Mouse (Mus musculus) MEL (cell line): ENCODE results near the gene Aspdh. TPM values are rescaled to one million over a fixed set of nuclear protein-coding genes. Genes with fewer than 3 reads are reported as not detected.

Experiments used
- DNase-seq: peaks from one replicate; pipeline ENCODE4 v3.0.0; 2011; ENCODE audit warnings: low read depth, low spot score
- H3K27ac ChIP-seq: 2 replicates; pipeline ENCODE4 v1.5.1; 2012; ENCODE audit warnings: low read depth, mild to moderate bottlenecking, control low read depth, low read length, moderate library complexity; ENCODE audit not compliant: control insufficient read depth
- H3K27me3 ChIP-seq, 2 experiments: fragments of 150-350 bp in 1 of 2; sonication (generic) in 1 of 2; 2 replicates each; pipeline ENCODE4 v1.6.1; 2012; ENCODE audit warnings: low read length in 2 of 2, mild to moderate bottlenecking in 2 of 2, improper control_type of control experiment in 1 of 2, moderate library complexity in 1 of 2; ENCODE audit not compliant: insufficient read depth in 2 of 2, control insufficient read depth in 1 of 2
- H3K36me3 ChIP-seq, 2 experiments: 2 replicates each; pipeline ENCODE4 v1.6.1; 2012 to 2014; ENCODE audit warnings: low read length in 2 of 2, improper control_type of control experiment in 1 of 2, inconsistent platforms in 1 of 2, mild to moderate bottlenecking in 1 of 2; ENCODE audit not compliant: insufficient read depth in 2 of 2, control insufficient read depth in 1 of 2
- H3K4me1 ChIP-seq, 2 experiments: fragments of 150-350 bp in 1 of 2; sonication (generic) in 1 of 2; 2 replicates each; pipeline ENCODE4 v1.6.1; 2012; ENCODE audit warnings: low read length in 2 of 2, improper control_type of control experiment in 1 of 2, mild to moderate bottlenecking in 1 of 2; ENCODE audit not compliant: insufficient read depth in 2 of 2, control insufficient read depth in 1 of 2
- H3K4me3 ChIP-seq, 2 experiments: fragments of 150-350 bp in 1 of 2; sonication (generic) in 1 of 2; 2 replicates each; pipeline ENCODE4 v1.5.1; 2012; ENCODE audit warnings: low read depth in 2 of 2, low read length in 2 of 2, mild to moderate bottlenecking in 2 of 2, moderate library complexity in 2 of 2, control low read depth in 1 of 2, improper control_type of control experiment in 1 of 2; ENCODE audit not compliant: control insufficient read depth in 1 of 2, insufficient read depth in 1 of 2
- H3K79me2 ChIP-seq: 2 replicates; pipeline ENCODE4 v1.6.1; 2012; ENCODE audit warnings: mild to moderate bottlenecking, low read length, moderate library complexity; ENCODE audit not compliant: control insufficient read depth, poor library complexity, insufficient read depth
- H3K9ac ChIP-seq: 2 replicates; pipeline ENCODE4 v1.6.1; 2012; ENCODE audit warnings: low read depth, mild to moderate bottlenecking, control low read depth, low read length, moderate library complexity; ENCODE audit not compliant: control insufficient read depth, poor library complexity, severe bottlenecking
- H3K9me3 ChIP-seq: fragments of 150-350 bp; sonication (generic); replicated peaks from 2 replicates; pipeline ENCODE4 v1.6.1; 2012; ENCODE audit warnings: mild to moderate bottlenecking, low read length, improper control_type of control experiment, moderate library complexity; ENCODE audit not compliant: insufficient read depth
- CTCF ChIP-seq, 3 experiments: IDR thresholded peaks in 2 of 3; conservative IDR thresholded peaks in 1 of 3; 2 replicates each; pipeline ENCODE4 v1.5.1; 2011 to 2012; ENCODE audit warnings: low read length in 3 of 3, low read depth in 2 of 3, mild to moderate bottlenecking in 2 of 3, improper control_type of control experiment in 1 of 3, inconsistent platforms in 1 of 3, mixed read lengths in 1 of 3, moderate library complexity in 1 of 3; ENCODE audit not compliant: control insufficient read depth in 1 of 3, insufficient read depth in 1 of 3, poor library complexity in 1 of 3, severe bottlenecking in 1 of 3
- E2F4 ChIP-seq: IDR thresholded peaks from 2 replicates; pipeline ENCODE4 v1.6.1; 2011; ENCODE audit warnings: low read depth, low read length, improper control_type of control experiment, borderline replicate concordance
- ETS1 ChIP-seq: IDR thresholded peaks from 2 replicates; pipeline ENCODE4 v1.6.1; 2012; ENCODE audit warnings: low read depth, mild to moderate bottlenecking, inconsistent platforms, low read length, improper control_type of control experiment, moderate library complexity
- GATA1 ChIP-seq: IDR thresholded peaks from 2 replicates; pipeline ENCODE4 v1.6.1; 2011; ENCODE audit warnings: low read depth, low read length, improper control_type of control experiment
- MXI1 ChIP-seq: IDR thresholded peaks from 2 replicates; pipeline ENCODE4 v1.6.1; 2011; ENCODE audit warnings: mild to moderate bottlenecking, low read depth, low read length, improper control_type of control experiment
- MYB ChIP-seq: IDR thresholded peaks from 2 replicates; pipeline ENCODE4 v1.6.1; 2011; ENCODE audit warnings: mild to moderate bottlenecking, low read depth, low read length, improper control_type of control experiment
- MYC ChIP-seq: IDR thresholded peaks from 2 replicates; pipeline ENCODE4 v1.6.1; 2011; ENCODE audit warnings: low read depth, mild to moderate bottlenecking, low read length, improper control_type of control experiment, moderate library complexity
- NELFE ChIP-seq: IDR thresholded peaks from 2 replicates; pipeline ENCODE4 v1.6.1; 2011; ENCODE audit warnings: low read depth, low read length, improper control_type of control experiment
- POLR2AphosphoS5 ChIP-seq: IDR thresholded peaks from 2 replicates; pipeline ENCODE4 v1.6.1; 2012; ENCODE audit warnings: low read depth, borderline replicate concordance, mild to moderate bottlenecking, inconsistent platforms, low read length, moderate library complexity, mixed read lengths
- RAD21 ChIP-seq: IDR thresholded peaks from 2 replicates; pipeline ENCODE4 v1.6.1; 2011; ENCODE audit warnings: mild to moderate bottlenecking, low read depth, low read length, improper control_type of control experiment
- RCOR1 ChIP-seq: IDR thresholded peaks from 2 replicates; pipeline ENCODE4 v1.6.1; 2012; ENCODE audit warnings: low read depth, mild to moderate bottlenecking, inconsistent platforms, low read length, improper control_type of control experiment
- SMC3 ChIP-seq: IDR thresholded peaks from 2 replicates; pipeline ENCODE4 v1.6.1; 2011; ENCODE audit warnings: low read depth, low read length, improper control_type of control experiment
- TAL1 ChIP-seq: IDR thresholded peaks from 2 replicates; pipeline ENCODE4 v1.6.1; 2012; ENCODE audit warnings: mild to moderate bottlenecking, inconsistent platforms, low read length, moderate library complexity, mixed read lengths
- ZMIZ1 ChIP-seq: IDR thresholded peaks from 2 replicates; pipeline ENCODE4 v1.6.1; 2012; ENCODE audit warnings: low read depth, mild to moderate bottlenecking, inconsistent platforms, low read length, improper control_type of control experiment, moderate library complexity
- polyA plus RNA-seq, 2 experiments: library from polyadenylated mRNA; stranded (reverse) in 1 of 2; unstranded in 1 of 2; fragments of >175 nt in 1 of 2; fragments of >200 nt in 1 of 2; gene quantifications; 2 replicates each; pipeline versions ENCODE4 v1.2.1 to v1.2.4; 2012; ENCODE audit warnings: low replicate concordance in 2 of 2, low read depth in 1 of 2; ENCODE audit not compliant: insufficient read length in 2 of 2, insufficient read depth in 1 of 2, missing spikeins in 1 of 2
- total RNA-seq: library from RNA; depleted of rRNA; stranded (reverse); fragments of 300-350 nt; gene quantifications from 2 replicates; pipeline ENCODE4 v1.2.3, GENCODE M21; 2012

Aspdh gene
- total and polyA plus RNA-seq, 3 experiments, result 0.89 TPM; not detected in 2

GRCm38 (mm10) chr7:44434089-44434488 lies 31.1 kb upstream of the Aspdh start:
- TF ChIP-seq E2F4, result no peak
- H3K9me3 ChIP-seq, result no peaks in the 10 kb centered on the region
- 0 out of 4 replicates have a peak, but pooled peaks cover 0 to 2% of the 10 kb centered on the region in 2 experiments for H3K36me3 ChIP-seq
- H3K9ac ChIP-seq, result no peak overlapping the region
- H3K27ac ChIP-seq, result no peak overlapping the region
- no peaks in the 10 kb centered on the region for H3K27me3 ChIP-seq
- H3K79me2 ChIP-seq, result no peaks in the 10 kb centered on the region
- no peaks in the 10 kb centered on the region for H3K4me1 ChIP-seq
- no peak for DNase-seq
- no peak overlapping the region for H3K4me3 ChIP-seq

DNA sequence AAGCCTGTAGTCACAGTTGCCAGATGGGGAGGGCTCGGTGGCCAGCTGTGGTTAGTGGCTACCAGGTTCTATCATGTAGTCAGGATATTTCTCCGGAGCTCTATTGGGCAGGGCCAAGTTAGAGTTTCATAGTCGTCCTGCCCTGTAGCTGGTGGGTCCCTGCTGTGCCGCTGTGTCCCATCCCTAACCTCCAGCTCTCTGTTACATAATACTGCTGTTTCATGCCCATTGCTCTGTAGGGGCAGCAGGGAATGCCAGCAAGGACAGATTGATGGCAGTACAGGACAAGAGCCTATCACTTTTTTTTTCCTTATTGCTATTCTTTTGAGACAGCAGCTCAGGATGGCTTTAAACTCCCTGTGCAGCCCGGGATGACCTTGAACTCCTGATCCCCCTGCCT lies 29.4 kb upstream of the Aspdh start:
- 0 out of 4 replicates have a peak, but pooled peaks cover 0 to 2% of the 10 kb centered on the region in 2 experiments for H3K36me3 ChIP-seq
- H3K4me3 ChIP-seq, result no peak overlapping the region
- H3K9ac ChIP-seq, result no peak overlapping the region
- no peak overlapping the region for H3K27ac ChIP-seq
- H3K27me3 ChIP-seq, result no peaks in the 10 kb centered on the region; a peak in 1 of 4 replicates
- no peaks in the 10 kb centered on the region for H3K4me1 ChIP-seq
- TF ChIP-seq MXI1 (no peak), TAL1 (no peak), NELFE (no peak), ZMIZ1 (no peak), MYB (no peak), GATA1 (no peak), RCOR1 (no peak), CTCF (IDR thresholded peaks at IDR 0.05 in 2 of 3, conservative IDR thresholded peaks at IDR 0.05 in 1 of 3; ENCODE audit: control insufficient read depth in 1 of 3, insufficient read depth in 1 of 3, low read depth in 2 of 3, low read length in 3 of 3, poor library complexity in 1 of 3, severe bottlenecking in 1 of 3) (no peak)
- DNase-seq, result no peak
- H3K9me3 ChIP-seq, result no peaks in the 10 kb centered on the region
- no peaks in the 10 kb centered on the region for H3K79me2 ChIP-seq

- Histone ChIP-seq H3K4me1 (no peaks in the 10 kb centered on the region), H3K27me3 (no peaks in the 10 kb centered on the region; a peak in 2 of 4 replicates), H3K9me3 (no peaks in the 10 kb centered on the region), H3K36me3 (0 out of 4 replicates have a peak, but pooled peaks cover 0 to 2% of the 10 kb centered on the region in 2 experiments), H3K9ac (no peak overlapping the region), H3K79me2 (no peaks in the 10 kb centered on the region), H3K27ac (no peak overlapping the region), H3K4me3 (no peak overlapping the region)
- TF ChIP-seq POLR2AphosphoS5 (no peak), ETS1 (no peak), RAD21 (no peak), MYC (no peak), SMC3 (peak; percentile 13; the same call in 1 of the 2 replicates), CTCF (IDR thresholded peaks at IDR 0.05 in 2 of 3, conservative IDR thresholded peaks at IDR 0.05 in 1 of 3; ENCODE audit: control insufficient read depth in 1 of 3, insufficient read depth in 1 of 3, low read depth in 2 of 3, low read length in 3 of 3, poor library complexity in 1 of 3, severe bottlenecking in 1 of 3) (peak in 1 of 3 experiments; percentile 23; a peak in 1 of 6 replicates)
- DNase-seq, result no peak
Observed at GRCm38 (mm10) chr7:44436267-44436666, 28.9 kb upstream of the Aspdh start.
